Mouse (Mus musculus): ENCODE measurements at regions not wholly inside any gene's neighbourhood (a gene's known extent, or its start where the extent isn't known, plus 50 kb on each side); places are given as distances from the start of the nearest gene placed in this dataset.

DNA sequence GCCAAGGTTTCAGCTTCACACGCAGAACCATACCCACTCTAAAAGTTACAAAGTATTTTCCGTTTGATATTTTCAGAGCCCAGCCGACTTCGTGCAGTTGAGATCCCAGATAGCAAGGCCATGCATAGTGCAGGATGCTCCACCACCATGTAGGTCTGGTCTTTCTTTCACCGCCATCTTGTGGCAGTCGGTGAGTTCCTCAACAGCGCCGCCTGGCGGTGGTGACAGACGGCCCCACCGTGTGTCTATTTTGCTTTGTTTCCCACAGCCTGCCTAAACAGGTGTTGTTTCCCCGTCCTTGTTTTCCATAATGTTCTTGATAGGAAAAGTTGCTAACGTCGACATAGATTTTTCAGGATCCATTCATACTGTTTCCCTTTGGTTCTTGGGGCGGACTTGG lies 208.3 kb upstream of the Zdhhc25 start:
- H3K9me3 ChIP-seq (replicated peaks), result no peaks in the 10 kb centered on the region
- 81% methylated on average over 15 of the region's 15 CpGs for WGBS
- H3K36me3 ChIP-seq, result no peaks in the 10 kb centered on the region
- no peak for ATAC-seq (ENCODE audit: low FRiP score)
- no peak overlapping the region for H3K27ac ChIP-seq
- no peak overlapping the region for H3K9ac ChIP-seq
- no peaks in the 10 kb centered on the region for H3K27me3 ChIP-seq
- H3K4me3 ChIP-seq, result no peak overlapping the region
- no peak overlapping the region for H3K4me2 ChIP-seq (replicated peaks)
- no peaks in the 10 kb centered on the region; the same call in 1 of the 2 replicates for H3K4me1 ChIP-seq

DNA sequence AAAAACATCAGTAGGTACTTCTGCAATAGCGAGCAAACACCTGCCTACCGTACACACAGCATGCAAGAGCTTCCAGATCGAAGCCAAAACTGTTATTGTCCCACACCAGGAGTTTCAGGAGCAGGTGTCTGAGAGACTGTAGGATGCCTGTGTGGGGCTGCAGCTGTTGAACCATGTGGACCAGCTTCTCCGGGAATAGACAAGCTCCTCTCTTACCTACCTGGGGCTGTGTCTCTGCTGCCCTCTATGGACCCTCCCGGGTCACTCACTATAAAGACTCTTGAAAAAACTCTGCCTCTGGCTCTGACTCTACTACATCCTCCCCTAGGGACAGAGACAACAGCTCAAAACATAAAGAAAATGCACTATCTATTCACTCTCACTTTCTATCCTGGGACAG lies 201.0 kb upstream of the Zdhhc25 start:
- ATAC-seq (ENCODE audit: low FRiP score), result peak; percentile 19; the same call in 1 of the 2 replicates

DNA sequence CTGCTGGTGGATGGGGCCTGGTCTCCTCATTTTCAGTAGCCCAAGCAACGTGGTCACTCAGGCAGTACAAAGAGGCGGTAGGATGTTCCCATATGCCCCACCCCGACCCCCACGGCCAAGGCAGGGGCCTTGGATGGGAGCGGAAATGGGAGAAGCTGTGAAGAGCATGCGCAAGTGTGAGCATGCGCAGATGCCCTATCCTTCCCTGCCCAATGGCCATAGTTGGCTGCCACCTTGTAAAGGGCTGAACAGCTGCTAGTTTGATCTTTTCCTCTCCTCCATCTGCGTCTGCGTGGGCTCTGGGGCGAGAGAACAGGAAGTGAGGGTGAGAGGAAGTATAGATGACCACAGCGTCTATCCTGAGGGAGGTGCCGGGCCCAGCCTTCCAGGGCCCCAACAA lies 200.1 kb upstream of the Zdhhc25 start:
- no peak overlapping the region for H3K4me2 ChIP-seq (replicated peaks)
- no peaks in the 10 kb centered on the region; the same call in 1 of the 2 replicates for H3K4me1 ChIP-seq
- no peaks in the 10 kb centered on the region for H3K9me3 ChIP-seq (replicated peaks)
- no peak overlapping the region for H3K27ac ChIP-seq
- H3K9ac ChIP-seq, result no peak overlapping the region
- H3K36me3 ChIP-seq, result no peaks in the 10 kb centered on the region
- ATAC-seq (ENCODE audit: low FRiP score), result no peak
- no peak overlapping the region for H3K4me3 ChIP-seq
- H3K27me3 ChIP-seq, result no peaks in the 10 kb centered on the region
- WGBS, result 73% methylated on average over 12 of the region's 12 CpGs

More for the DNA sequence above, 201.0 kb upstream of the Zdhhc25 start:
- Histone ChIP-seq H3K27ac (no peak overlapping the region), H3K9me3 (replicated peaks) (no peaks in the 10 kb centered on the region), H3K4me3 (no peak overlapping the region), H3K4me1 (no peaks in the 10 kb centered on the region; the same call in 1 of the 2 replicates), H3K9ac (no peak overlapping the region), H3K36me3 (no peaks in the 10 kb centered on the region), H3K27me3 (no peaks in the 10 kb centered on the region), H3K4me2 (replicated peaks) (no peak overlapping the region)
- 50% methylated on average over 5 of the region's 5 CpGs for WGBS

DNA sequence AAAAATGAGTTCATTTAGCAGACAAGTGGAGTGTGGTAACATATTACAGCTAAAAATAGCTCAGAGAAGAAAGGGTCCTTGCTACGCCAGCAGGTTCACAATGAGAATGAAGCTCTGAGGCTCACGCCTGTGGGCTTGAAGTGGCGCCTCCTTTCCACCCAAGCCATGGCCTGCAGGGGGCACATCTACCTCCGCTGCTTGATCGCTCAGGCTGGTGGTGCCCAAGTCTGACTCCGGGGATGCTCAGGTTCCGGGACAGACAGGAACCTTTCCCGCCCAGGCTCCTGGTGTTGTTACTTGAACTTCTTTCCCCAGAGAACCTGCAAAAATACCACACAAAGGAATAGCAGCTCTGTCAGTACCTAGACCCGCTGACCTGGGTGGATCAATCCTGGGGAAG lies 199.3 kb upstream of the Zdhhc25 start:
- 52% methylated on average over 9 of the region's 9 CpGs for WGBS
- ATAC-seq (ENCODE audit: low FRiP score), result no peak
- H3K4me2 ChIP-seq (replicated peaks), result no peak overlapping the region
- H3K27ac ChIP-seq, result no peak overlapping the region
- H3K36me3 ChIP-seq, result no peaks in the 10 kb centered on the region
- H3K9me3 ChIP-seq (replicated peaks), result no peaks in the 10 kb centered on the region
- H3K9ac ChIP-seq, result no peak overlapping the region
- no peak overlapping the region for H3K4me3 ChIP-seq
- no peaks in the 10 kb centered on the region; the same call in 1 of the 2 replicates for H3K4me1 ChIP-seq
- no peaks in the 10 kb centered on the region for H3K27me3 ChIP-seq

DNA sequence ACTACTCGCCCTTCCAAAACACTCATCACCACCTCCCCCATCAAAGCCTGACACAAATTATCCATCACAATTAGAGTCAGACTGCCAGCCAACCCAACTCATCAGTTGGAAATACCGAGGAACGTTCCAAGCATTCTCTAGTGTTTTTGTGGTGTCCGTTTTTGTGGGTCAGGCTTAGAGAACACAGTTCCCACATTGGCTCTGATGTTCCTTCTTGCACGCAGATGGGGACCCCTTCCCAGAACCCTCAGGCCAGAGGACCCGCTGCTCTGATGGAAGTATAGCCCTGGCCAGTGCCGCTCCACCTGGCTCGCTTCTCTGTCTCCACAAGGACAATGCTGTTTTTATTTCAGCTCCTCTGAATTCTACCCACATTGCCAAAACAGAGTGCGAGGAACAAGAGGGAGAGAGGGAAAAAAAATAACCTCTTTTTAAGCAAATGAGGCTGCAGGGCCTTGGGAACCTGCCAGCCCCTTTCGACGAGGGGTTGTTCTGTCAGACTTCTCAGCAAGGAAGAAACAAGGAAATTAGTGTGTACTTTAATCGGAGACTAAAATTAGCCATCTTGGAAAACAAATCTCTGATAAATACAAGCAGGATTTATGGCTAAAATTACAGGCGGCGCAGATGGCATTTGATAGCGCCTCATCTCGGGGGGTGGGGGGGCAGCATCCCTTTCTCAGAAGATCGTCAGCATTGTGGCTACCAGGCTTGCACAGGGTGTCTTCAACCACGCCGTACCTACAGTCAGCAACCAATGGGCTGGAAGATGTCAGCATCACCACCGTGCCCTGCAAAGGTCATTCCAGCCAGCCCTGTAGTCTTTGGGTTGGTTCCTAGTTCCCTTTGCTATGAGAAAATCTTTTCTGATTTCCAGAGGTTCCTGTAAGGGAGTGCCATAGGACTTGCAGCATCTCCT lies 191.4 kb upstream of the Zdhhc25 start:
- WGBS, result 72% methylated on average over 20 of the region's 20 CpGs
- Histone ChIP-seq H3K9me3 (replicated peaks) (no peaks in the 10 kb centered on the region; the same call in 1 of the 2 replicates), H3K27ac (no peak overlapping the region), H3K4me1 (no peaks in the 10 kb centered on the region), H3K4me2 (replicated peaks) (no peak overlapping the region), H3K4me3 (no peak overlapping the region), H3K36me3 (no peaks in the 10 kb centered on the region), H3K9ac (no peak overlapping the region), H3K27me3 (no peaks in the 10 kb centered on the region)
- no peak for ATAC-seq (ENCODE audit: low FRiP score)

DNA sequence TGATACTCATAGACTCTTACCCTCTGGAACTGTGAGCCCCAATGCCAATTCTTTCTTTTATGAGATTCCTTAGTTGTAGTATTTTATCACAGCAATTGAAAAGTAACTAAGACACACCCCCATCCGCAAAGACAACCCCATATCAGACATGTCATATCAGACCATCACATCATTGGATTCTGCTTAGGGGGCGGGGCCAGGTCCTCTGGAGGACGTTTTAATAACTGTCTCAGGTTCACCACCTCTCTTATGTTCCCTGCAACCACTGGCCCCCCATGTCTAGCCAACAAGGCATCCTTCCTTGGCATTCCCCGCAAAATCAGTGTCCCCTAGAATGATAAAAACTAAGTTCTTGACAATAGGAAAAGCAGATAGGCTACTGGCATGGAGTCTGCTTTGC lies 185.9 kb upstream of the Zdhhc25 start:
- H3K4me1 ChIP-seq, result no peaks in the 10 kb centered on the region
- no peak overlapping the region for H3K4me3 ChIP-seq
- no peaks in the 10 kb centered on the region for H3K36me3 ChIP-seq
- no peak overlapping the region for H3K27ac ChIP-seq
- no peak overlapping the region for H3K9ac ChIP-seq
- 81% methylated on average over 4 of the region's 4 CpGs for WGBS
- H3K27me3 ChIP-seq, result peaks cover 6% of the 10 kb centered on the region; the same call in 1 of the 2 replicates
- H3K9me3 ChIP-seq (replicated peaks), result no peaks in the 10 kb centered on the region; the same call in 1 of the 2 replicates
- no peak overlapping the region for H3K4me2 ChIP-seq (replicated peaks)
- no peak for ATAC-seq (ENCODE audit: low FRiP score)

DNA sequence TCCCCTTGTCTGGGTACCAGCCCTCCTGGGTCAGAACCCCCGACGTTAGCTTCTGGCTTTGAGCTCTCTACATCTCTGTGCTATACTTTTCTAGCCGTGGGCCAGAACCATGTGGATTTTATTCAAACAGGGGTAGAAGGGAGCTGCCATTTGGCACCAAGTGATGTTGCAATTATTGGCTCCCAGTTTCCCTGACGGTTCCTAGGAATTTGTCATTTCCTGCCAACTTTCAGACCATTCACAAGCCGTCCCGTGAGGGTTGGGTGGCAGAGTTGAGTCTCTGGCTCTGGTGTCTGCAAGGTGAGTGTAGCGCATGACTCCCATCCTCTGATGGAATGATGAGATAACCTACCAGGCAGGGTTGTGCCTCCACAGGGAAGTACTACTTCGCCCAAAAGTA lies 181.2 kb upstream of the Zdhhc25 start:
- Histone ChIP-seq H3K4me1 (no peaks in the 10 kb centered on the region), H3K36me3 (no peaks in the 10 kb centered on the region), H3K4me2 (replicated peaks) (no peak overlapping the region), H3K27me3 (peaks cover 6% of the 10 kb centered on the region; the same call in 1 of the 2 replicates), H3K4me3 (no peak overlapping the region), H3K27ac (no peak overlapping the region), H3K9me3 (replicated peaks) (peaks cover 15% of the 10 kb centered on the region; the same call in 1 of the 2 replicates), H3K9ac (no peak overlapping the region)
- 81% methylated on average over 8 of the region's 8 CpGs for WGBS
- no peak for ATAC-seq (ENCODE audit: low FRiP score)

DNA sequence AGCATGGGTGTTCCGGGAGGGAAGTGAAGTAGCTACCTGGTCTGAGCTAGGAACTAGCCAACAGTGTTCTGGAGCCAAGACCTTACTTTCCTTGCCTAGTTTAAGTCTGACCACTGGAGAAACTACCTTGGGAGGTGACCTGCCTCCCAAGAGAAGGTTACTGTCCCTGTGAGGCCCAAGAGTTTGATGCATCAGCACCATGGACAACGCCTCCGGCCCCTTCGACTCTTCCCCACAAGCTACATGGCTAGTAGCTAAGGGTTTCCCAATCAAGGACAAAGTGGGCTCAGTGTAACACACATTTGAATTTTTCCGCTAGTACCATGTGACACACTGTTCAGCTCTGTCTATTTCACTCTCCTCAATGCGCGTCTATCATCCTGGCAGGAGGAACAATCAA lies 171.7 kb upstream of the Zdhhc25 start:
- Histone ChIP-seq H3K36me3 (no peaks in the 10 kb centered on the region), H3K9ac (no peak overlapping the region), H3K27me3 (peaks cover 8% of the 10 kb centered on the region), H3K27ac (no peak overlapping the region), H3K4me1 (no peaks in the 10 kb centered on the region), H3K9me3 (replicated peaks) (peaks cover 3% of the 10 kb centered on the region; the same call in 1 of the 2 replicates), H3K4me2 (replicated peaks) (no peak overlapping the region), H3K4me3 (no peak overlapping the region)
- no peak for ATAC-seq (ENCODE audit: low FRiP score)
- WGBS, result 72% methylated on average over 7 of the region's 7 CpGs

DNA sequence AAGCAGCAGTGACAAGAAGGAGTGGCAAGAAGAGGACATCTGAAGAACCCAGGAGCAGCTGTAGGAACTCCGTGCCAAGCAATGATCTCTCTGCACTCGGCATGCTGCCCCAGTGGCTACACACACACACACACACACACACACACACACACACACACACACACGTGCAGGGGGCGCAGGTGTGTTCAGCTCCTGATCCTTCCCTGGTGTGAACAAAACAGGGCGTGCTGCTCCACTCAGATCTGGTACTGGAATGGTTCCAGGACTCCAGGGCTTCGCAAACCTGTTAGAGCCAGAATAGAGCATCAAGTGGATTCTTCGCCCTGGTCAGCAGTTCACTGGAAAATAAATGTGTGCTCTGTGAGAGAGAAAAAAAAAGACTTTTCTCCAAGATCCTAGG lies 169.2 kb upstream of the Zdhhc25 start:
- no peak overlapping the region for H3K9ac ChIP-seq
- no peak overlapping the region for H3K4me3 ChIP-seq
- ATAC-seq (ENCODE audit: low FRiP score), result no peak
- H3K4me1 ChIP-seq, result no peaks in the 10 kb centered on the region
- no peak overlapping the region for H3K27ac ChIP-seq
- H3K36me3 ChIP-seq, result no peaks in the 10 kb centered on the region
- no peak overlapping the region for H3K4me2 ChIP-seq (replicated peaks)
- H3K27me3 ChIP-seq, result peaks cover 8% of the 10 kb centered on the region
- H3K9me3 ChIP-seq (replicated peaks), result no peaks in the 10 kb centered on the region
- 89% methylated on average over 7 of the region's 7 CpGs for WGBS

DNA sequence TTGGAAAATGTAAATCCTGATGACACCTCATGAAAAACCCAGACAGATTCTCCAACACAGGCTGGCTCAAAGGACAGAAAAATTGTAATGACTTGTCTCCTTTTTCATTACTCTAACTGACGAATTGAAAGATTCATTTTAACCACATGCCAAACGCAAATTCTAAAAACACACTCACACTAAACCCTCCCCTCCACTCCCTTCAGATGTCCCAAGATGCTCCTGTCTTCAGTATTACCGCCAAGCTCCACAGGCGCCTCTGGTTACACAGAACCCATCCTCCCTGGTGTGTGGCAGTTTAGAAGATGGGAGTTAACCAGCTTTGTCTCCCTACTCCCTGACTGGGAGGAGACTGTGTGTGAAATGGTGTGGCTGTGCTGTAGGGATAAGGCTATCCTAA lies 151.8 kb upstream of the Zdhhc25 start:
- Histone ChIP-seq H3K36me3 (no peaks in the 10 kb centered on the region), H3K9me3 (replicated peaks) (no peaks in the 10 kb centered on the region), H3K4me3 (no peak overlapping the region), H3K27ac (no peak overlapping the region), H3K4me2 (replicated peaks) (no peak overlapping the region), H3K27me3 (no peaks in the 10 kb centered on the region), H3K4me1 (no peaks in the 10 kb centered on the region), H3K9ac (no peak overlapping the region)
- 83% methylated on average over 4 of the region's 4 CpGs for WGBS
- no peak for ATAC-seq (ENCODE audit: low FRiP score)

DNA sequence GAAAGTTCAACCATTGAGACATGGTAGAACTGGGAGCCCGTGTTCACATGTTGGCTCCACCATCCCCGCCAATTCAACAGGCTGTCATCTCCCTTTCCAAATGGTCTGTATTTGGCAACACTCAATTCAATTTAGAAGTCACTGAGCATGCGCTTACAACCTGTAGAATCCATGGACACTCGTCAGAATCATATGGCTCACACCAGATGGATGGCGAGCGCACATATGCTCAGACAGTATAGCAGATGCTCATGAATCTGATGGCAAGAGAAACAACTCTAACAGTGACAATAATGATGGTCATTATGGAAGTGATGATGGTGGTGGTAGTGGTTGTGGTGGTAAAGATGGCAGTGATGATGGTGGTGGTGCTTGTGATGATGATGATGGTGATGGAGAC lies 148.9 kb upstream of the Zdhhc25 start:
- Histone ChIP-seq H3K9me3 (replicated peaks) (no peaks in the 10 kb centered on the region), H3K27me3 (no peaks in the 10 kb centered on the region)
- WGBS, result 90% methylated on average over 6 of the region's 6 CpGs

DNA sequence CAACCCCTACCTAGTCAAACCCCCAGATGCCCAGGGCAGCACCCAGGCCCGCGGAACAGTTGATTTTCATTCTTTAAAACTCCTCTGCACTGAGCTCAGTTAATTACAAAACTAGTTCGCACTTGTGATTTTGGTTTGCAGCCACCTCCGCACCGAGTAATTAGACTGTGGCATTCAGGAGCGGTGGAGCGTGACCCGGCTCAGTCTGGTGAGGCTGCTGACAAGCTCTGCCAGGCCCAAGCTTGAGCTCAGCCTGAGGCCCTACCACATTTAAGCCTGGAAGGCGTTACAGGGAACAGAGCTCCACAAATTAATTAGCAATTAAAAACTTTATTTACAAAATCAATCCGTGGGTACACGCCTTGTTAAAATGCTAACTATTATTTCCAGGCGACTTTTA lies 132.0 kb upstream of the Zdhhc25 start:
- H3K36me3 ChIP-seq, result no peaks in the 10 kb centered on the region
- H3K27ac ChIP-seq, result no peak overlapping the region
- no peak overlapping the region for H3K4me2 ChIP-seq (replicated peaks)
- no peaks in the 10 kb centered on the region for H3K9me3 ChIP-seq (replicated peaks)
- H3K4me1 ChIP-seq, result peaks cover 8% of the 10 kb centered on the region; the same call in 1 of the 2 replicates
- no peak overlapping the region for H3K4me3 ChIP-seq
- peak; percentile 84 for ATAC-seq (ENCODE audit: low FRiP score)
- H3K9ac ChIP-seq, result no peak overlapping the region
- H3K27me3 ChIP-seq, result no peaks in the 10 kb centered on the region; the same call in none of the 2 replicates
- WGBS, result 24% methylated on average over 12 of the region's 12 CpGs

More for the DNA sequence above, 148.9 kb upstream of the Zdhhc25 start:
- H3K36me3 ChIP-seq, result no peaks in the 10 kb centered on the region
- H3K4me3 ChIP-seq, result no peak overlapping the region
- ATAC-seq (ENCODE audit: low FRiP score), result no peak
- H3K4me2 ChIP-seq (replicated peaks), result no peak overlapping the region
- no peak overlapping the region for H3K27ac ChIP-seq
- H3K4me1 ChIP-seq, result no peaks in the 10 kb centered on the region
- H3K9ac ChIP-seq, result no peak overlapping the region

DNA sequence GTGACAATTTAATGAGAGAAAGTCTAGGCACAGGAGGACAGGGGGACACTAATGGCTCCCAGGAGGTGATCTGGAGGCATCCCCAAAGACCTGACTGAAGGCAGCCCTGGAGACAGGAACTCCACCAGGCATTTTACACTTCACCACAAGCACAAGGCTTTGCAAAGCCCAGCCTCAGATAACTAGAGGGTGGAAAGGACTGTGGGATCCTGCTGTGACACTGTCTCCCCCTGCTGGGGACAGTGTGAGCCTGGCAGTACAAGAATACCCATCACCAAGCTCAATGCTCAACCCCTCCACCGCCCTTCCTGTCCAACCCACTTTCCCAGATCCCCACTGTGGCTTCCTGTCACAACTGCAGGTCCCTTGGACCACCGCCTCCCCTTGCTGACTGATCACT lies 131.3 kb upstream of the Zdhhc25 start:
- peak; percentile 57; the same call in 1 of the 2 replicates for ATAC-seq (ENCODE audit: low FRiP score)
- no peaks in the 10 kb centered on the region for H3K9me3 ChIP-seq (replicated peaks)

More for the DNA sequence above, 131.3 kb upstream of the Zdhhc25 start:
- no peak overlapping the region for H3K4me2 ChIP-seq (replicated peaks)
- WGBS, result 45% methylated on average over 2 of the region's 2 CpGs
- H3K4me1 ChIP-seq, result peaks cover 8% of the 10 kb centered on the region; the same call in 1 of the 2 replicates
- no peak overlapping the region for H3K9ac ChIP-seq
- no peak overlapping the region for H3K27ac ChIP-seq
- H3K4me3 ChIP-seq, result no peak overlapping the region
- H3K27me3 ChIP-seq, result no peaks in the 10 kb centered on the region; the same call in none of the 2 replicates
- H3K36me3 ChIP-seq, result no peaks in the 10 kb centered on the region

Measured in hindbrain, embryonic 12.5 days (tissue).